26 mouse cellular contexts compared by ENCODE assay signal in genomic region chr15:31008594-31008993, GRCm38 (mm10).
DNase-seq lines count a peak whose midpoint lies in the region; ATAC-seq lines count a peak whose summit lies in the region.
"Had no signal": no experiment of that assay in that cellular context is flagged by ENCODE, and none has a peak within 500 bp of the region (broad histone marks: within the 10 kb centered on the region; RNA-seq: fewer than 3 reads in every experiment).

No protein-coding gene starts in this region.

- intact Hi-C loops in heart, postnatal 14 days (cut with DNase I), result no loop called here

- H3K27me3 ChIP-seq in midbrain, embryonic 11.5 days (ENCODE audit: control insufficient read depth, insufficient read depth, low read length), result no peaks in the 10 kb centered on the region
- H3K27me3 ChIP-seq in midbrain, embryonic 16.5 days (ENCODE audit: control insufficient read depth, insufficient read depth, low read depth, low read length), result no peaks in the 10 kb centered on the region
- no peaks in the 10 kb centered on the region for H3K27me3 ChIP-seq in embryonic facial prominence, embryonic 14.5 days (replicated peaks; ENCODE audit: control insufficient read depth, insufficient read depth, low read length)
- H3K27me3 ChIP-seq: embryonic facial prominence, embryonic 12.5 days; embryonic facial prominence, embryonic 15.5 days; forebrain, embryonic 12.5 days; Patski had no signal

- no peak for ATAC-seq in midbrain, embryonic 11.5 days (ENCODE audit: low FRiP score)
- no peak for ATAC-seq in midbrain, embryonic 16.5 days
- ATAC-seq in embryonic facial prominence, embryonic 14.5 days (ENCODE audit: low read depth), result peak; percentile 70; the same call in 1 of the 2 replicates
- ATAC-seq: activated CD4-positive, CD25-positive, alpha-beta regulatory T cell, adult 4 months; forebrain, embryonic 14.5 days; forebrain, embryonic 16.5 days; Patski had no signal

- no peak overlapping the region for H3K4me2 ChIP-seq in midbrain, embryonic 11.5 days
- no peak overlapping the region for H3K4me2 ChIP-seq in midbrain, embryonic 16.5 days (ENCODE audit: low read length)
- no peak overlapping the region for H3K4me2 ChIP-seq in embryonic facial prominence, embryonic 14.5 days (ENCODE audit: low read depth, low read length)
- H3K4me2 ChIP-seq: embryonic facial prominence, embryonic 12.5 days; embryonic facial prominence, embryonic 15.5 days; forebrain, embryonic 12.5 days had no signal

- H3K36me3 ChIP-seq in midbrain, embryonic 11.5 days (ENCODE audit: control insufficient read depth, insufficient read depth, low read length), result no peaks in the 10 kb centered on the region
- peaks cover 2% of the 10 kb centered on the region; the same call in 1 of the 2 replicates for H3K36me3 ChIP-seq in midbrain, embryonic 16.5 days (ENCODE audit: control insufficient read depth, insufficient read depth, low read length)
- no peaks in the 10 kb centered on the region for H3K36me3 ChIP-seq in embryonic facial prominence, embryonic 14.5 days (ENCODE audit: control insufficient read depth, insufficient read depth, low read length)
- H3K36me3 ChIP-seq: embryonic facial prominence, embryonic 12.5 days; embryonic facial prominence, embryonic 15.5 days; G1E had no signal

- H3K4me1 ChIP-seq in midbrain, embryonic 11.5 days (ENCODE audit: control insufficient read depth, insufficient read depth, low read length), result no peaks in the 10 kb centered on the region
- no peaks in the 10 kb centered on the region for H3K4me1 ChIP-seq in midbrain, embryonic 16.5 days (ENCODE audit: control insufficient read depth, insufficient read depth, low read length)
- H3K4me1 ChIP-seq in embryonic facial prominence, embryonic 14.5 days (ENCODE audit: control insufficient read depth, insufficient read depth, low read length), result no peaks in the 10 kb centered on the region
- H3K4me1 ChIP-seq: embryonic facial prominence, embryonic 12.5 days; embryonic facial prominence, embryonic 15.5 days; forebrain, embryonic 10.5 days; forebrain, embryonic 12.5 days had no signal

- H3K4me3 ChIP-seq in midbrain, embryonic 11.5 days (ENCODE audit: low read depth, low read length), result no peak overlapping the region
- no peak overlapping the region for H3K4me3 ChIP-seq in midbrain, embryonic 16.5 days (ENCODE audit: low read depth, low read length)
- H3K4me3 ChIP-seq in embryonic facial prominence, embryonic 14.5 days (ENCODE audit: low read depth, low read length), result no peak overlapping the region
- H3K4me3 ChIP-seq: embryonic facial prominence, embryonic 12.5 days; embryonic facial prominence, embryonic 15.5 days; erythroblast, embryonic 14.5 days; forebrain, embryonic 10.5 days; forebrain, embryonic 12.5 days had no signal

- no peaks in the 10 kb centered on the region for H3K9me3 ChIP-seq in midbrain, embryonic 11.5 days (ENCODE audit: control insufficient read depth, low read length)
- H3K9me3 ChIP-seq in midbrain, embryonic 16.5 days (replicated peaks; ENCODE audit: control insufficient read depth, low read length, poor library complexity, severe bottlenecking), result no peaks in the 10 kb centered on the region
- no peaks in the 10 kb centered on the region for H3K9me3 ChIP-seq in embryonic facial prominence, embryonic 14.5 days (ENCODE audit: control insufficient read depth, low read length)
- H3K9me3 ChIP-seq: embryonic facial prominence, embryonic 12.5 days; embryonic facial prominence, embryonic 15.5 days; forebrain, embryonic 10.5 days; forebrain, embryonic 12.5 days; G1E had no signal

- 63% methylated on average over 6 of the region's 6 CpGs for WGBS in midbrain, embryonic 11.5 days
- WGBS in midbrain, embryonic 16.5 days, result 61% methylated on average over 6 of the region's 6 CpGs
- 53% methylated on average over 6 of the region's 6 CpGs for WGBS in embryonic facial prominence, embryonic 14.5 days

- peak; percentile 39 for DNase-seq in heart, adult 11 months
- no peak for DNase-seq in heart, postnatal 14 days
- peak; percentile 68 for DNase-seq in midbrain, embryonic 11.5 days (ENCODE audit: low spot score, missing footprints)
- peak; percentile 12 for DNase-seq in testis, postnatal 10 days (ENCODE audit: low spot score)
- no peak for DNase-seq in testis, postnatal 14 days (ENCODE audit: low spot score)
- DNase-seq in embryonic facial prominence, embryonic 14.5 days (ENCODE audit: low spot score), result peak; percentile 53
- DNase-seq in spleen, postnatal 10 days (ENCODE audit: low spot score in 2 of 2), result no peak
- DNase-seq: adrenal gland, adult 8-10 months; adrenal gland, postnatal 14 days; adrenal gland, postnatal 36 days; cerebellum, adult 11-12 months; cerebellum, adult 2 months; cerebellum, adult 9-10 months; cerebellum, postnatal 10 days; cerebellum, postnatal 25 days had no signal

- no peak overlapping the region for H3K27ac ChIP-seq in midbrain, embryonic 11.5 days (ENCODE audit: low read depth, low read length)
- H3K27ac ChIP-seq in midbrain, embryonic 16.5 days (ENCODE audit: low read length), result no peak overlapping the region
- no peak overlapping the region for H3K27ac ChIP-seq in embryonic facial prominence, embryonic 14.5 days (replicated peaks; ENCODE audit: low read depth, low read length)
- H3K27ac ChIP-seq: embryonic facial prominence, embryonic 12.5 days; embryonic facial prominence, embryonic 15.5 days; forebrain, embryonic 10.5 days; forebrain, embryonic 12.5 days had no signal

- no peak overlapping the region for H3K9ac ChIP-seq in midbrain, embryonic 11.5 days (ENCODE audit: low read length)
- no peak overlapping the region for H3K9ac ChIP-seq in midbrain, embryonic 16.5 days (ENCODE audit: low read depth, low read length)
- H3K9ac ChIP-seq in embryonic facial prominence, embryonic 14.5 days (ENCODE audit: low read depth, low read length), result no peak overlapping the region
- H3K9ac ChIP-seq: embryonic facial prominence, embryonic 12.5 days; embryonic facial prominence, embryonic 15.5 days; forebrain, embryonic 12.5 days had no signal

Comparison
In these comparisons a context has a peak if more than half of its experiments do, and no peak if none do; other contexts are left out.
1. DNase-seq: peak in heart, adult 11 months (single experiment), midbrain, embryonic 11.5 days (single experiment), testis, postnatal 10 days (single experiment) and embryonic facial prominence, embryonic 14.5 days (single experiment); none in heart, postnatal 14 days (0 of 2), testis, postnatal 14 days (single experiment) and spleen, postnatal 10 days (0 of 2).